18 mouse cellular contexts compared by ENCODE assay signal in the genomic region with DNA sequence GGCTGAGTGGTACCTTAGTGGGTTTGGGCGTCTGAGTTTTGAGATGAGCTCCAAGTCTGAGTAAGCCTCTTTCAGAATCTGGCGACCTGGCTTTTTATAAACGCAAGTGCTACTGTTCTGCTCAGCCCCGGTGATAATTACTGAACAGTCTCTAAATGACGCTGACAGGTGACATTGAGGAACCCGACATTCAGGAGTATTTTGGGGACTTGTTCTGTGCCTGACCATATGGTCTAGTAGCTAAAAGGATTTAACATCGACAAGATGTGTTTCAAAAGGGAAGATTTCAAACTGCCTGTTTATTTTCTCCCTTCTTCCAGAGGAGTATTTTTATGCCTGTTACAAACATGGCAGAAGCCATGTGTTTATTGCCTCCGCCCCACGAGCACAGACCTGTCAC.
A peak's percentile ranks its signal among the peaks of the same experiment; 100 is the strongest.
DNase-seq lines count a peak whose midpoint lies in the region; ATAC-seq and TF ChIP-seq lines count a peak whose summit lies in the region.
"Had no signal": no experiment of that assay in that cellular context is flagged by ENCODE, and none has a peak within 500 bp of the region (broad histone marks: within the 10 kb centered on the region; RNA-seq: fewer than 3 reads in every experiment).

No protein-coding gene starts in this region.

- no peak for ATAC-seq in forebrain, embryonic 14.5 days
- ATAC-seq in neural tube, embryonic 13.5 days (ENCODE audit: low read depth) = no peak

- H3K27ac ChIP-seq in heart, embryonic 10.5 days = 0 out of 2 replicates have a peak overlapping the region, but pooled peaks have one; percentile 47
- peak overlapping the region; percentile 70 for H3K27ac ChIP-seq in left cerebral cortex, adult 2 months
- 0 out of 2 replicates have a peak overlapping the region, but pooled peaks have one; percentile 2 for H3K27ac ChIP-seq in forebrain, embryonic 14.5 days (ENCODE audit: low read depth, low read length)
- peak overlapping the region; percentile 30; the same call in 1 of the 2 replicates for H3K27ac ChIP-seq in neural tube, embryonic 13.5 days (replicated peaks)
- H3K27ac ChIP-seq: limb, embryonic 15.5 days had no signal

- H3K36me3 ChIP-seq in heart, embryonic 10.5 days = peaks cover 12% of the 10 kb centered on the region; the same call in 1 of the 2 replicates
- no peaks in the 10 kb centered on the region for H3K36me3 ChIP-seq in forebrain, embryonic 14.5 days (ENCODE audit: control insufficient read depth, insufficient read depth, low read length)
- peaks cover 16% of the 10 kb centered on the region; the same call in 1 of the 2 replicates for H3K36me3 ChIP-seq in neural tube, embryonic 13.5 days
- H3K36me3 ChIP-seq: limb, embryonic 15.5 days had no signal

- WGBS in heart, embryonic 10.5 days = 79% methylated on average over 9 of the region's 9 CpGs
- 74% methylated on average over 9 of the region's 9 CpGs for WGBS in forebrain, embryonic 14.5 days
- WGBS in neural tube, embryonic 13.5 days = 81% methylated on average over 9 of the region's 9 CpGs

- H3K9me3 ChIP-seq in heart, embryonic 10.5 days = no peaks in the 10 kb centered on the region
- H3K9me3 ChIP-seq in forebrain, embryonic 14.5 days (replicated peaks; ENCODE audit: control insufficient read depth, low read length) = no peaks in the 10 kb centered on the region
- no peaks in the 10 kb centered on the region for H3K9me3 ChIP-seq in neural tube, embryonic 13.5 days
- H3K9me3 ChIP-seq: heart, embryonic 12.5 days; limb, embryonic 15.5 days had no signal

- H3K4me3 ChIP-seq in heart, embryonic 10.5 days = no peak overlapping the region
- H3K4me3 ChIP-seq in left cerebral cortex, adult 2 months = no peak overlapping the region
- H3K4me3 ChIP-seq in forebrain, embryonic 14.5 days (ENCODE audit: low read depth, low read length) = no peak overlapping the region
- H3K4me3 ChIP-seq in neural tube, embryonic 13.5 days = no peak overlapping the region
- H3K4me3 ChIP-seq: heart, embryonic 12.5 days; limb, embryonic 15.5 days had no signal

- intact Hi-C loops in left cerebral cortex, adult 2 months (cut with DNase I) = loop anchor here (1.0 kb wide), 1 partner anchor 211 kb away; no protein-coding TSS in a partner anchor
- intact Hi-C loops in left cerebral cortex, postnatal 10 days (cut with DNase I) = no loop called here

- no peak for DNase-seq in heart, embryonic 10.5 days (ENCODE audit: low spot score)
- DNase-seq in heart, postnatal 4 days = no peak
- no peak for DNase-seq in left cerebral cortex, adult 2 months (ENCODE audit: extremely low spot score in 1 of 2, low spot score in 2 of 2)
- no peak for DNase-seq in left cerebral cortex, postnatal 10 days (ENCODE audit: extremely low spot score in 1 of 2, low spot score in 2 of 2)
- no peak for DNase-seq in forebrain, embryonic 14.5 days (ENCODE audit: low spot score)
- no peak for DNase-seq in cerebellum, adult 9-11 months
- DNase-seq: adrenal gland, adult 2 months; cerebellum, postnatal 14 days; gastrocnemius, postnatal 36 days; kidney, adult 2 months; kidney, postnatal 14 days; layer of hippocampus, adult 9-11 months; lung, postnatal 14 days; right cerebral cortex, postnatal 14 days; thymus, postnatal 25 days had no signal

- no peak overlapping the region for H3K4me2 ChIP-seq in forebrain, embryonic 14.5 days (ENCODE audit: low read length)
- H3K4me2 ChIP-seq in neural tube, embryonic 13.5 days = no peak overlapping the region
- H3K4me2 ChIP-seq: heart, embryonic 12.5 days; limb, embryonic 15.5 days had no signal

- H3K4me1 ChIP-seq in heart, embryonic 10.5 days = peaks cover 38% of the 10 kb centered on the region
- H3K4me1 ChIP-seq in forebrain, embryonic 14.5 days (ENCODE audit: control insufficient read depth, insufficient read depth, low read length) = no peaks in the 10 kb centered on the region
- H3K4me1 ChIP-seq in neural tube, embryonic 13.5 days (replicated peaks) = peaks cover 44% of the 10 kb centered on the region

- no peak overlapping the region for H3K9ac ChIP-seq in forebrain, embryonic 14.5 days (ENCODE audit: low read length)
- no peak overlapping the region for H3K9ac ChIP-seq in neural tube, embryonic 13.5 days
- H3K9ac ChIP-seq: heart, embryonic 12.5 days; limb, embryonic 15.5 days had no signal

- TF ChIP-seq CTCF in left cerebral cortex, adult 2 months (IDR thresholded peaks at IDR 0.05) = no peak

- H3K27me3 ChIP-seq in heart, embryonic 10.5 days (ENCODE audit: insufficient read depth, poor library complexity, severe bottlenecking) = no peaks in the 10 kb centered on the region
- H3K27me3 ChIP-seq in forebrain, embryonic 14.5 days (replicated peaks; ENCODE audit: control insufficient read depth, insufficient read depth, low read length) = no peaks in the 10 kb centered on the region
- H3K27me3 ChIP-seq in neural tube, embryonic 13.5 days = no peaks in the 10 kb centered on the region
- H3K27me3 ChIP-seq: heart, embryonic 12.5 days; limb, embryonic 15.5 days had no signal

Comparison
In these comparisons a context has a peak if more than half of its experiments do, and no peak if none do; other contexts are left out.
1. H3K27ac ChIP-seq: peak in every context shown above with its lines; median percentile 70 in left cerebral cortex, adult 2 months; 47 in heart, embryonic 10.5 days; 30 in neural tube, embryonic 13.5 days; 2 in forebrain, embryonic 14.5 days.